Mouse (Mus musculus): ENCODE measurements around the gene Olfr972.
"Not testable (repeated sequence)": the region's sequence is repeated elsewhere in the genome, so short reads cannot be mapped to it uniquely, and the experiment has no call there.

- not testable (repeated sequence) for TF ChIP-seq CTCF (IDR thresholded peaks at IDR 0.05; ENCODE audit: borderline replicate concordance, extremely low read depth, insufficient read depth, insufficient read length); POLR2A (IDR thresholded peaks at IDR 0.05; ENCODE audit: borderline replicate concordance, extremely low read depth, insufficient read depth, insufficient read length, poor library complexity, severe bottlenecking)
Observed at GRCm38 (mm10) chr9:39871986-39872385, 5.8 kb downstream of the Olfr972 start.

Data from brain, embryonic 14.5 days (tissue).